In the genomic region with DNA sequence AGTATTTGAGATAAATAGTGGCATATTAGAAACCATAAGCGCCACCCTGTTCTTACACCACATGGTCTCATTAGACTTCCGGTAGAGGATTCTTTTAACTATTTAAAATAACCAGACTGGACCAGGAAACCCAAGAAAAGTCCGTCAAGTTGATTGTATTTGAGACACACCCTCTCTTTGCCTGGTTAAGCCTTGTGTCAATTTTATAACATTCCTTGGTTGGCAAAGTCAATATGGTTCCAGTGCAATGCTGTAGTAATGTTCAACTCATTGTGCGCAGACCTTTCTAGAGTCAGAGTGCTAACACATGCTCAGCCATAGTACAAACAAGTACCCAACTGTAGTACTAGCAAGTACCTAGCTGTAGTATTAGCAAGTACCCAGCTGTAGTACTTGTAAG, we compare ENCODE assay signal across 23 mouse cellular contexts.
A peak's percentile ranks its signal among the peaks of the same experiment; 100 is the strongest.
DNase-seq lines count a peak whose midpoint lies in the region; ATAC-seq and TF ChIP-seq lines count a peak whose summit lies in the region.
"Had no signal": no experiment of that assay in that cellular context is flagged by ENCODE, and none has a peak within 500 bp of the region (broad histone marks: within the 10 kb centered on the region; RNA-seq: fewer than 3 reads in every experiment).

No protein-coding gene starts in this region.

- no peak for TF ChIP-seq CTCF in lung, adult 2 months (IDR thresholded peaks at IDR 0.05; ENCODE audit: insufficient read depth, low read length)
- no peak for TF ChIP-seq CTCF in intestine, postnatal 0 days (IDR thresholded peaks at IDR 0.05; ENCODE audit: low read depth)

- no peaks in the 10 kb centered on the region for H3K9me3 ChIP-seq in lung, embryonic 16.5 days (ENCODE audit: control insufficient read depth, low read length)
- no peaks in the 10 kb centered on the region for H3K9me3 ChIP-seq in intestine, embryonic 15.5 days
- H3K9me3 ChIP-seq in intestine, postnatal 0 days (ENCODE audit: control insufficient read depth), result no peaks in the 10 kb centered on the region
- H3K9me3 ChIP-seq in stomach, embryonic 16.5 days (replicated peaks; ENCODE audit: control insufficient read depth, low read length), result no peaks in the 10 kb centered on the region
- H3K9me3 ChIP-seq: forebrain, embryonic 10.5 days; forebrain, embryonic 13.5 days; hindbrain, embryonic 10.5 days had no signal

- H3K27ac ChIP-seq in lung, embryonic 16.5 days (ENCODE audit: low read length), result no peak overlapping the region
- H3K27ac ChIP-seq in intestine, embryonic 15.5 days, result no peak overlapping the region
- no peak overlapping the region for H3K27ac ChIP-seq in intestine, postnatal 0 days (ENCODE audit: low read depth, low read length)
- H3K27ac ChIP-seq in stomach, embryonic 16.5 days (ENCODE audit: low read length), result peak overlapping the region; percentile 31; the same call in 1 of the 2 replicates
- H3K27ac ChIP-seq: forebrain, embryonic 10.5 days; forebrain, embryonic 13.5 days; gastrocnemius, adult 2 months; hindbrain, embryonic 10.5 days; hindbrain, embryonic 14.5 days had no signal

- H3K4me1 ChIP-seq in lung, embryonic 16.5 days (replicated peaks; ENCODE audit: control insufficient read depth, insufficient read depth, low read length), result no peaks in the 10 kb centered on the region
- no peaks in the 10 kb centered on the region; the same call in none of the 2 replicates for H3K4me1 ChIP-seq in lung, adult 2 months (ENCODE audit: control insufficient read depth, insufficient read depth, low read length)
- H3K4me1 ChIP-seq in intestine, embryonic 15.5 days (replicated peaks), result no peaks in the 10 kb centered on the region
- no peaks in the 10 kb centered on the region for H3K4me1 ChIP-seq in intestine, postnatal 0 days (replicated peaks; ENCODE audit: control insufficient read depth, insufficient read depth, low read length)
- no peaks in the 10 kb centered on the region for H3K4me1 ChIP-seq in stomach, embryonic 16.5 days (ENCODE audit: control insufficient read depth, insufficient read depth, low read length)
- H3K4me1 ChIP-seq: forebrain, embryonic 10.5 days; forebrain, embryonic 13.5 days had no signal

- H3K27me3 ChIP-seq in lung, embryonic 16.5 days (ENCODE audit: control insufficient read depth, insufficient read depth, low read depth, low read length), result no peaks in the 10 kb centered on the region
- H3K27me3 ChIP-seq in intestine, embryonic 15.5 days (replicated peaks), result no peaks in the 10 kb centered on the region
- H3K27me3 ChIP-seq in intestine, postnatal 0 days (replicated peaks; ENCODE audit: control insufficient read depth, insufficient read depth, low read length), result no peaks in the 10 kb centered on the region
- H3K27me3 ChIP-seq in stomach, embryonic 16.5 days (ENCODE audit: control insufficient read depth, insufficient read depth, low read length), result no peaks in the 10 kb centered on the region
- H3K27me3 ChIP-seq: forebrain, embryonic 13.5 days had no signal

- ATAC-seq in lung, embryonic 16.5 days (ENCODE audit: low read depth), result peak; percentile 73
- ATAC-seq in intestine, embryonic 15.5 days, result peak; percentile 58; the same call in 1 of the 2 replicates
- peak; percentile 53 for ATAC-seq in intestine, postnatal 0 days
- peak; percentile 90 for ATAC-seq in stomach, embryonic 16.5 days (ENCODE audit: insufficient read depth, low FRiP score)
- ATAC-seq: activated CD4-positive, CD25-positive, alpha-beta regulatory T cell, adult 4 months; forebrain, embryonic 13.5 days; forebrain, embryonic 16.5 days had no signal

- 68% methylated on average over 4 of the region's 4 CpGs for WGBS in lung, embryonic 16.5 days
- 65% methylated on average over 4 of the region's 4 CpGs for WGBS in lung, adult 2 months
- 67% methylated on average over 4 of the region's 4 CpGs for WGBS in intestine, embryonic 15.5 days
- 54% methylated on average over 4 of the region's 4 CpGs for whole genome bisulfite sequencing in intestine, postnatal 0 days
- 70% methylated on average over 4 of the region's 4 CpGs for WGBS in stomach, embryonic 16.5 days

- H3K4me3 ChIP-seq in lung, embryonic 16.5 days (ENCODE audit: low read length), result no peak overlapping the region
- no peak overlapping the region for H3K4me3 ChIP-seq in lung, adult 2 months (replicated peaks; ENCODE audit: extremely low read depth, low read depth, low read length)
- H3K4me3 ChIP-seq in intestine, embryonic 15.5 days (replicated peaks), result no peak overlapping the region
- no peak overlapping the region for H3K4me3 ChIP-seq in intestine, postnatal 0 days (ENCODE audit: low read depth, low read length)
- no peak overlapping the region for H3K4me3 ChIP-seq in stomach, embryonic 16.5 days (replicated peaks; ENCODE audit: low read length)
- H3K4me3 ChIP-seq: forebrain, embryonic 10.5 days; forebrain, embryonic 13.5 days; gastrocnemius, adult 2 months; hindbrain, embryonic 10.5 days had no signal

- no peak overlapping the region for H3K9ac ChIP-seq in lung, embryonic 16.5 days (ENCODE audit: low read length)
- no peak overlapping the region for H3K9ac ChIP-seq in intestine, embryonic 15.5 days
- H3K9ac ChIP-seq in intestine, postnatal 0 days (ENCODE audit: low read depth, low read length), result no peak overlapping the region
- H3K9ac ChIP-seq in stomach, embryonic 16.5 days (ENCODE audit: low read length), result no peak overlapping the region
- H3K9ac ChIP-seq: forebrain, embryonic 13.5 days; hindbrain, embryonic 14.5 days had no signal

- H3K4me2 ChIP-seq in lung, embryonic 16.5 days (ENCODE audit: low read depth, low read length), result no peak overlapping the region
- no peak overlapping the region for H3K4me2 ChIP-seq in intestine, embryonic 15.5 days (replicated peaks)
- H3K4me2 ChIP-seq in intestine, postnatal 0 days (replicated peaks; ENCODE audit: low read depth), result 0 out of 2 replicates have a peak overlapping the region, but pooled peaks have one; percentile 24
- H3K4me2 ChIP-seq in stomach, embryonic 16.5 days (ENCODE audit: low read depth, low read length), result no peak overlapping the region
- H3K4me2 ChIP-seq: forebrain, embryonic 13.5 days; heart, embryonic 11.5 days; hindbrain, embryonic 14.5 days had no signal

- no peak for TF ChIP-seq POLR2A in lung, adult 2 months (IDR thresholded peaks at IDR 0.05; ENCODE audit: borderline replicate concordance, extremely low read depth, low read depth, low read length)

- H3K36me3 ChIP-seq in lung, embryonic 16.5 days (ENCODE audit: control insufficient read depth, insufficient read depth, low read length), result no peaks in the 10 kb centered on the region
- no peaks in the 10 kb centered on the region for H3K36me3 ChIP-seq in intestine, embryonic 15.5 days
- no peaks in the 10 kb centered on the region for H3K36me3 ChIP-seq in intestine, postnatal 0 days (ENCODE audit: control insufficient read depth, insufficient read depth)
- no peaks in the 10 kb centered on the region for H3K36me3 ChIP-seq in stomach, embryonic 16.5 days (ENCODE audit: control insufficient read depth, insufficient read depth, low read length)
- H3K36me3 ChIP-seq: forebrain, embryonic 10.5 days; hindbrain, embryonic 10.5 days had no signal

- no peak for DNase-seq in lung, adult 2 months
- no peak for DNase-seq in frontal cortex, postnatal 10 days (ENCODE audit: low spot score in 2 of 2)
- no peak for DNase-seq in cerebellum, postnatal 14 days
- DNase-seq in retina, postnatal 1 day, result no peak
- DNase-seq: adrenal gland, adult 8-10 months; adrenal gland, postnatal 25 days; cerebellum, adult 11-12 months; cerebellum, adult 8-10 months; cerebellum, postnatal 10 days; gastrocnemius, adult 2 months; gastrocnemius, postnatal 14 days; heart, postnatal 36 days had no signal
